Mouse (Mus musculus) heart, adult 2 months (tissue): ENCODE measurements at regions not wholly inside any gene's neighbourhood (a gene's known extent, or its start where the extent isn't known, plus 50 kb on each side); places are given as distances from the start of the nearest gene placed in this dataset.

ENCODE experiments used
- CTCF ChIP-seq: fragments of 200-600 bp; IDR thresholded peaks from 2 replicates; pipeline ENCODE4 v1.8.1; 2022; ENCODE audit warnings: antibody characterized with exemption, mild to moderate bottlenecking, moderate library complexity
- EP300 ChIP-seq: fragments of 200-500 bp; IDR thresholded peaks from 2 replicates; pipeline ENCODE4 v1.6.1; 2011; ENCODE audit warnings: low read depth, low read length, control low read depth; ENCODE audit not compliant: insufficient read depth

GRCm38 (mm10) chr4:142619396-142619795, 380.2 kb upstream of the Kazn start:
- TF ChIP-seq EP300: no peak
- no peak for TF ChIP-seq CTCF
